Mouse (Mus musculus) CD8-positive naive resting alpha-beta T cell, adult 2 months (primary cell): ENCODE data around the gene Igdcc4.

ENCODE experiments used
- DNase-seq, 2 experiments: peaks; one replicate each; pipeline ENCODE4 v3.0.0; 2022; ENCODE audit warnings: low read depth in 2 of 2, low spot score in 2 of 2

The Igdcc4 gene

DNA sequence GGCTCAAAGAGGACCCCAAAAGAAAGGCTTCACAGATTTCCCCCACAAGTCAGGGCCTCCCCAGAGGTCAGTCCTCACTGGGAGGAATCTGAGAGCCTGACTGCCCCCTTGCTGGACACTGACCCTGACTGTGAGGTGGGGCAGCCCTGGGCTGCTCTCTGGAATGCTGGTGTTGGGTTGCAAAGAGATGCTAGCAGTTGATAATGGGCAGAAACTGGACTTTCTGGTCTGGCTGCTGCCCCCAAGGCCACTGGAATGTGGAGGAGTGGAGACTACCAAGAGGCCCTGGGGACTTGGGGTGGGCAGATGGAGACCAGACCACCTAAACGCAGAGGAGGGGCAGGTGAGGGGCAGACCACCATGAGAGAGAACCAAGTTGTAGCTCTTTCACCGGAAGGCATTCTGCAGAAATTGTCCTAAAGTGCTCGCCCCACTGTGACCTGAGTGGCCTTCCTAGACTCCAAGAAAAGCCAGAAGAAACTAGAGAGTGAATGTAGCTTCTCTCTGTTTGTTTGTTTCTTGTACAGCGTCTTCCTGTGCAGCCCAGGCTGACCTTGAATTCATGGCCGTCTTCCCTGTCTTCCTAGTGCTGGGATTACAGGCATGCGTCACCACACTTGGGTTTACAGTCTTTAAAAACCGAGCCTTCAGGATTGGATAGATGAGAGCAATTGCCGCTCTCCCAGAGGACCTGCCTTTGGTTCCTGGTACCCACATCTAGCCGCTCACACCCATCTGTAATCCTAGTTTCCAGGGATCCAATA lies 53.6 kb downstream of the Igdcc4 start:
- DNase-seq: no peak

DNA sequence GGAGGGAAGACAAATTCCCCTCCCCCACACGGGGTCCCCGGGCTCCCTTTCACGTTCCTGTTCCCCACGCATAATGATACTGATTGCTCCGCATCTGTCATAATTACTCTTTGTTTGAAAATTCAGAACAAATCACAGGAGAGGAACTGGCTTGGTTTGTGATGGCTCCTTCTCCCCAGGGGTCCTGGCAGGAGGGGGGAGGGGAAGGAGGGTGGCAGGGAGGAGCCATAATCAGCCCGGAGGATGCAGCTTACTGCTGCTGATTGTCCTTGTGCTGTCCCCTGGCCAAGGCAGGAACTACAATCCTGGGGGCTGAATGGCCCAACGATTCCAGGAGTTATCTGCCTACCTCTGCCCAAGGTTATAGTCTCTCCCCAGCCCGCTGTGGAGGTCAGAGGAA lies 55.3 kb downstream of the Igdcc4 start:
- DNase-seq: no peak

- DNase-seq: no peak
These were observed 56.3 kb downstream of the Igdcc4 start for GRCm38 (mm10) chr9:65157631-65158030.

DNA sequence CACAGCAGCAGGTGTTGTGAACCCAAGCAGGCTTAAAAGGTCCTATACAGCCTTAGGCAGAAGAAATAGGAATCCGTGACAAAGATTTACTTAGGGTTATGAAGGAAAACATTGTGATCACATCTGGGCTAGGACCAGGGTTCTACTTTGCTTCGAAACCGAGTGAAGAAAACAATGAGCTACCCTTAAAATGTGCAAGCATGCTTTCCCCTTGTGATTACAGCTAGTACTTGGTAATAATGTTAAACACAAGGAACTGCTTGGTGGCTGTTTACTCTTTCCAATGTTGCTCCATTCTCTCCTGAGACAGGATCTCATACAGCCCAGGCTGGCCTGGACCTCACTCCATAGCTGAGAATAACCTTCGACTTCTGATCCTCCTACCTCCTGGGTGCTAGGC lies 59.9 kb downstream of the Igdcc4 start:
- no peak for DNase-seq

DNA sequence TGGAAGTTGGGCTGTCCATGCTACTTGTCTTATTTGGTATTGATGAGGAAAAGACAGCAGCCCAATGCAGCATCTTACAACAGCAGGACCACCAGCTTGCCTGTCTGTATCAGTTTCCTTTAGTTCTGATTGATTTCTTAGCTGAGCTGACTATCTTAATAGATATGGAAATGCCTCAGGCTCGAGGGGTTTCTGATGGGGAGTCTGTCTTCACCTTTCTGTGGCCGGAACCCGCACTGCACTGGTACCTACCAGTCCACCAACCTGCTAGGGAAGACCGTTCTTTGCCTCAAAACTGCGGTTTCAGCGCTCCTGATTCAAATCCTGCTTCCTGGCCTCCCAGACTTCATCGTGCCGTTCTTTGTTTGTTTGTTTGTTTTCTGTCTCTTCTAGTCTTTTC lies 60.6 kb downstream of the Igdcc4 start:
- no peak for DNase-seq

DNA sequence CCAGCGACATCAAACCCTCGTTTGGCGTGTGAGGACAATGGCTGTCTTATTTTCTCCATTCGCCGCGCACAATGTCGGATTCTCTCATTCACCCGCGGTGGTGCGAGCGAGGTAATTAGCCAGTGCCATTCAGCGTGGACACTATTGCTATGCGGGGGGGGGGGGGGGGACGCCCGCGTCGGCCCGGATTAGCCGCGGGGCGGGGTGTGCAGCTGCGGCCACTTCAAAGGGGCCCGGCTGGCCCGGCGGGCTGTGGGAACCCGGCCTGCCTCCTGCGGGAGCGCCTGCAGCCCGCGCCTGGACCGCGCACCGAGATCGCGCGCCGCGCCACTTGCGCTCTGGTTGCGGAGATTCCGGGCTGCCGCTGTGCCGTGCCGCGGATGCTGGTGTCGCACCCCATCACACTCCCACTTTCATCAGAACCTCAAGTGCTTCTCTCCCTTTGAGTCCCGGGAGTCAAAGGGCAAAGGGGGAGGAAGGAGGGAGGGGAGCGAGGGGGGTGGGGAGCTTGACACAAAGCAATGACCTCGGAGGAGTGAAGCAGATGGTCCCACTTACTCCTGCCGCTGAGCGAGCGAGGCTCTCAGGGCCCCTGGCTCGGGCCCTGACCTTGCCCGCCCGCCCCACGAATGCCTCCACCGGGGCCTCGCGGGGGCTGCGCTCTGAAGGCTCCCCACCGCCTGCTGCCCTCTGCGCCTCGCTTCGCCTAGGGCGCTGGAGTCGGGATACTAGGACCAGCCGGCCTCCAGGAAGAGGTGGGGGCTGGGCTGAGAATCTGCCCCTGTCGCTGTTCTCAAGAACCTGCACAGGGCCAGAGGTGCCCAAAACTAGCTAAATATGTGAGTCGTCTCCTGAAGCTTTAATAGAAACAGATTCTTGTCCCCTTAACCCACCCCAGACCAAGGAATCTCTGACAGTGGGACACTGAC lies 61.7 kb downstream of the Igdcc4 start:
- no peak for DNase-seq

DNA sequence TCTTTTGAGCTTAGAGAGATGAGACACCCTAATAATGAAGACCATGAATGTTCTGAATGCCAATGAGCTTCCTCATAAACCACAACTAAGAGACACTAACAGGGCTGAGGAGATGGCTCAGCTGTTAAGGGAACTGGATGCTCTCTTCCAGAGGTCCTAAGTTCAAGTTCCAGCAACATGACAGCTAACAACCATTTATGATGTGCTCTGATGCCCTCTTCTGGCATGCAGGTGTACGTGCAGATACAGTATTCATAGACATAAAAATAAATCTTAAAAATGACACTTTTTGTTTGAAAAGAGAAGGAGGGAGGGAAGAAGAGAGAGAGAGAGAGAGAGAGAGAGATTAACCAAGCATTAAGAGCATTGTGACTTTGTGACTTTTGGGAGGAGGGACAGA lies 63.6 kb downstream of the Igdcc4 start:
- no peak for DNase-seq

DNA sequence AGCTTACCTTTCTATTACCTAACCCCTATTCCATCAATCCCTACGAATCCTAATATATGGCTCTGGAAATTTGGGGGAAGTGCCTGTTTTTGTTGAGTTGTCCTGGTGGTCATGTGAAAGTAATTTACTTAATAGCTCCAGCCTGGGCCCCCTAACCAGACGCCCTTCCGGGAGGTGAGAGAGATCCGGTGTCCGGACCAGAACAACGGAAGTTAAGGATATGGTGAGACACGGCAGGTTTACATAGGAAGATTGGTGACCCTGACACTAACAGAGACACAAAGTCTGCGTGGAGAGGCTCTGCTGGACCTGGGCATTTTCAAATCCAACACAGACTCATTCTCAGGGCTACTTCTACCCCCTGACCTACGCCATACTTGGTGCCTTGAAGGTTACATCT lies 65.1 kb downstream of the Igdcc4 start:
- no peak for DNase-seq

DNA sequence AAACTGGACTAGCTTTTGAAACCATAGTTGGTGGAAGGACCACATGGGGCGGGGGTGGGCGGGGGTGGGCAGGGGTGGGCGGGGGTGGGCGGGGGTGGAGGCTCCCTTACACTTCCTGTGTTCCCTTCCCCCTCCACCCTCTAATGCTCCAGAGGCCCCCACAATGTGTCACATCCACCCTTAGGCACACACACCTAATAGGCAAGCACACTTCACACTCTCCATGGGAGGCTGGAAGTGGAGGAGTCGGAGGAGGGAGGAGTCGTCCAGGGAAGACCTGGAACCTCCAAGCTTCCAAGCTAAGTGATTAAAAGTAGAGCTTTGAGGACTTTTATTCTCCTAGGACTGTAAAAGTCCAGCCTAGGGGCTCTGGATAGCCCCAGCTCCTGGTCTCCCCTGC lies 67.2 kb downstream of the Igdcc4 start:
- no peak for DNase-seq

- DNase-seq: no peak
These were observed 67.7 kb downstream of the Igdcc4 start for GRCm38 (mm10) chr9:65168952-65169351.

DNA sequence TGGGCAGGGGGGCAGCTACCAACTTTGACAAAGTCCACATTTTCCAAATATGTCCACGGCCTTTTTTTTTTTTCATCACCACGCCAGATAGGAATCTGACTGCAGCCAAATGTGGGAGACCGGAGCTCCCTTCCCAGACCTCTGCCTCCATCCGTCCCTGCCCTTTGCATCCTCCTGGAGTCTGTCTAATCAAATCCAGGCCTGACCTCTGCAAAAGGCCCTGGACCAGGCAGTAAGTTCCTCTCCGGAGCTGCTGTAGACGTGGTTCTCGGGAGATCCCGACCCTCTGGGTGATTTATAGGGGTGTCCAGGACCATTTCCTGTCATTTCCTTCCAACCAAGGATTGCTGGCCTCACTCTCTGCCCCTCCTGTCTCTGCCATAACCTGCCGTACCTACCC lies 71.4 kb downstream of the Igdcc4 start:
- DNase-seq: no peak

DNA sequence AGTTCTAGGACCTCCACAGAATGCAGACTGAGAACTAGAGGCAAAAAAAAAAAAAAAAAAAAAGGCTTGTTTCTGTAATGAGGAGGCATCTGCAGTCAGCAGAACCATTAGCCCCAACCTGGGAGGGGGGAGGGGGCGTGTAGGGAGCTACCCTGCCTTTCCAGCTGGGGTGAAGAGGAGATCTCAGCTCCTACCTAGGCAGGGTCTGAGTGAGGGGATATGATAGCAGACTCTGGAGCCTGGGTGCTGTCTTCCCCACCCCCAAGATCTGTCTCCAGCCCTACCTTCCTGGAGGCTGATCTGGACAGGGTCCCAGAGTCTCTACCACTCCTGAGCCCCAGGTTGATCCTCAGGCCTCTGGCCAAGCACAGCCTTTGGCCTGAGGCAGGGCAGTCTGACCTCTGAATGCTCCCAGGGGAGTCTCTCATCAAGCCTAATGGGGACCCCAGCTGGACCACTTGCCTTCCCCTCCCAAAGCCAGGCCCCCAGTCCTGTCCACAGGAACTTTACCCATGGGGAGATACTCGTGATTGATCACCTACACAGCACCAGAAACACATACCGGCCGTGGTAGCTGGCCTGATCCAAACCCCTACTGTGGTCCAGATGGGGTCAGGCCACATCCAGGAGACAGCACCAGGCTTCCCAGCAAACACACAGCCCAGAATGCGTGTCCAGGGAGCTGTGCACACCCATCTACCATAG lies 74.1 kb downstream of the Igdcc4 start:
- no peak for DNase-seq

DNA sequence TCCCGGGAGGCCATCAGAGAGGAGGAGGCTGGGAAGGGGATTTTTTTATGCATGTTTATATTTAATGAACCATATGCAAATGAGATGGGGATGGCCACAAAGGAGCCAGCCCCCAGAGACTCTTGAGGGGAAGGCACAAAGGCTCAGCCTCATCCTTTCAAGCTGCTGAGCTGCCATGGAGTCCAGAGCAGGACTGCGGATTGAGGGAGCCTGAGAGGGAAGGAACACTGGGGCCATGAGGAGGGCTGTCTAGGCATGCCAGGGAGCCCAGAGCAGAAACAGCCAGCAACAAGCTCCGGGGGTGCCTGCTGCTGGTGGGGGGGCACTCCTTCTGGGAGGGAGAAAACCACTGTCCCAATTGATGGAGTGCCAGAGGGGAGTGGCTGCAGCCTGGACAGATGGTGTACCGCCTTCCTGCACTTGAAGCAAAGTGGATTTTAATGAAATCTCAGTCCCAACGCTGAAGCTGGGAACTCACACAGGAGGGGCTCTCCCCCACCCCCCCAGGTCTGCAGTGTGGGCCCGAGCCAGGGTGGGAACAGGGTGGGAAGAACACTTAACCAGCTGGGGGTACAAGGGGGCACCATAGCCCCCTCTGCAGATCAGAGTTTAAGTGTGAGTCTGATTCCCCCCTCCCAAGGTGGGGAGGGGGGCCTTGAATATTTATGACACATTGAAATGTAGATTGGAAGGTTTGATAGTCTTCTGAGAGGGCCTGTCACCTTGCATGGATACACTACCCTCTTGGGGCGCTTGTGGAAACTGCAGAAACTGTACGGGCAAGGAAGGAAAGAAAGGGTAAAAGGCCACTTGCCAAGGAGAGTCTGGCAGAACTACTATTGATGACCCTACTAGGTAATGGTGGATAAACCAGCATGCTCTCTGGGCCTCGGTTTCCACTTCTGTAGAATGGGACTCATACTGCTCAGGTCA lies 74.9 kb downstream of the Igdcc4 start:
- DNase-seq: no peak

DNA sequence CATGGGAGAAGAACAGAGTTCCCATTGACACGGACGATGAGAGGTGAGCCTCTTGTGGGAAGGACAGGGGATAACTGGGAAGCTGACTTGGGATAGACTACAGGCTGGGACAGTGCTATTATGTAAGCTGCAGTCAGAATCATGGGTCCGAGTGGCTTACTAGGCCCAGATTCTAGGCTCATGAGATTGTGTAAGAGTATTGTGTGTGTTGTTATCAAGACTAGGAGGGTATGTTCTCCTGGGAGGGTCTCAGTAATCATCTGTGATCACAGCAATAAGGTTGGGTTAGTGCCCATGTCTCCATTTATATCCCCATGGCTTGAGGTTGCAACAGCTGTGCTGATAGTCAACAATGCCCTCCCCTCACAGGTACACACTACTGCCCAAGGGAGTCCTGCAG lies 76.2 kb downstream of the Igdcc4 start:
- no peak for DNase-seq

DNA sequence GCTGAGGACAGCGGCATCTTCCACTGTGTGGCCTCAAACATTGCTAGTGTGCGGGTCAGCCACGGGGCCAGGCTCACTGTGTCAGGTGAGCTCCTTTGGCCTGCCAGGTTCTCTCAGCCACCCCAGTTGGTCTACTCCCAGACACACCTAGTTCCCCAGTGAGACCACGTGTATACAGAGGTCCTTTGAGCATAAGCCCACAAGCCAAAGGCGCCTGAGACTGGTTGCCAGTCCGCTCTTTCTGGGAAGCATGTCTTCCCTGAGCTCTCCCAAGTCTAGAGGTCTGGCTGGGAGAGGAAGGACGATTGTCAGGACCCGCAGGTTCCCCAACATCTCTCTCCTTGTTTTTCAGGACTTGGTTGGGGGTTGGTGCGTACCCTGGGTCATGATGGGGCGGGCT lies 76.6 kb downstream of the Igdcc4 start:
- no peak for DNase-seq

GRCm38 (mm10) chr9:65178336-65179213 lies 77.3 kb downstream of the Igdcc4 start:
- DNase-seq: no peak

DNA sequence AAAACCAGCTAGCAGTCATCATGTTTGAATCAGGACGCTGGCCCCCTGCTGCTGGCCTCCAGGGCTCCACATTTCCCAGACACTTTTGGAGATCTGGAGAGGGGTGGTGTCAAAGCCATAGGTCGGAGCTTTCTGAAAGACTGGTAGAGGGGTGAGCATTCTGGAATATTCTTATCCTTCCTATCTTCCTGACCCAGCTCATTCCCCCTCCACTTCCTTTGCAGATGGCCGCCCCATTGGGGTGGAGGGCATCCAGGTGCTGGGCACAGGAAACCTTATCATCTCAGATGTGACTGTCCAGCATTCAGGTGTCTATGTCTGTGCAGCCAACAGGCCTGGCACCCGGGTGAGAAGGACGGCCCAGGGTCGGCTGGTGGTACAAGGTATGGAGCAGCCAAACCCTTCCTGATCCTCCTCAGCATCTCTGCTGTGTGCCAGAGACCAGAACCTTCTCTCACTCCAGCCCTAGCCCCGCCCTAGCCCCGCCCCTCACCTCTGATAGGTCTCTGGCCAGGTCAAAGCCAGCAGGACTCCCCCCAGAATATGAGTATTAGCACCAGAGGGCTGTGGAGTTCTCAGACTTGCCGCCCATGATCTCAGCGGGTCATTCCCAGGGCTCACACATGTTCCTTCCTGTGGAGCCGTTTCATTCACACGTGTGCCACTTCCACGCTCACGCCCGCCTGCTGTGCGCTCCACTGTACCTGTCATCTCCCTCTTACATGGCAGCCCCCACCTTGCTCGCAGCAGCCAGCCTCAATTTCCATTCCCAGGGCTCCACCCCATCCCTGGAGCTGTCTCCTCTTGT lies 78.7 kb downstream of the Igdcc4 start:
- no peak for DNase-seq
